Comparison of ENCODE assay signal across 14 mouse cellular contexts in genomic region chr17:56206276-56206884, GRCm38 (mm10). TPM values are rescaled to one million over a fixed set of nuclear protein-coding genes. Genes with fewer than 3 reads are reported as not detected.
DNase-seq lines count a peak whose midpoint lies in the region; ATAC-seq and TF ChIP-seq lines count a peak whose summit lies in the region.
"Had no signal": no experiment of that assay in that cellular context is flagged by ENCODE, and none has a peak within 500 bp of the region (broad histone marks: within the 10 kb centered on the region; RNA-seq: fewer than 3 reads in every experiment).

No protein-coding gene starts in this region.

- no peak overlapping the region for H3K4me2 ChIP-seq in intestine, postnatal 0 days (replicated peaks; ENCODE audit: low read depth)
- H3K4me2 ChIP-seq: embryonic facial prominence, embryonic 12.5 days; neural tube, embryonic 12.5 days had no signal

- H3K36me3 ChIP-seq in intestine, postnatal 0 days (ENCODE audit: control insufficient read depth, insufficient read depth), result peaks cover 85% of the 10 kb centered on the region

- intact Hi-C loops in gastrocnemius, adult 2 months (cut with DNase I), result no loop called here
- intact Hi-C loops in gastrocnemius, postnatal 14 days (cut with DNase I; ENCODE audit: low total_unique reads), result no loop called here

- H3K9me3 ChIP-seq in intestine, postnatal 0 days (ENCODE audit: control insufficient read depth), result no peaks in the 10 kb centered on the region
- H3K9me3 ChIP-seq: embryonic facial prominence, embryonic 12.5 days; neural tube, embryonic 12.5 days had no signal

- H3K27ac ChIP-seq in gastrocnemius, adult 2 months, result no peak overlapping the region
- H3K27ac ChIP-seq in intestine, postnatal 0 days (ENCODE audit: low read depth, low read length), result no peak overlapping the region
- H3K27ac ChIP-seq: embryonic facial prominence, embryonic 12.5 days; neural tube, embryonic 12.5 days had no signal

- H3K4me1 ChIP-seq in intestine, postnatal 0 days (replicated peaks; ENCODE audit: control insufficient read depth, insufficient read depth, low read length), result no peaks in the 10 kb centered on the region
- H3K4me1 ChIP-seq: embryonic facial prominence, embryonic 12.5 days; neural tube, embryonic 12.5 days had no signal

- 49% methylated on average over 10 of the region's 10 CpGs for whole genome bisulfite sequencing in intestine, postnatal 0 days

- H3K27me3 ChIP-seq in intestine, postnatal 0 days (replicated peaks; ENCODE audit: control insufficient read depth, insufficient read depth, low read length), result no peaks in the 10 kb centered on the region
- H3K27me3 ChIP-seq: embryonic facial prominence, embryonic 12.5 days; neural tube, embryonic 12.5 days had no signal

- peak; percentile 92 for ATAC-seq in intestine, postnatal 0 days
- ATAC-seq: midbrain, embryonic 16.5 days had no signal

- TF ChIP-seq CTCF in gastrocnemius, adult 2 months (IDR thresholded peaks at IDR 0.05), result no peak
- TF ChIP-seq CTCF in intestine, postnatal 0 days (IDR thresholded peaks at IDR 0.05; ENCODE audit: low read depth), result no peak

- H3K4me3 ChIP-seq in gastrocnemius, adult 2 months, result no peak overlapping the region
- H3K4me3 ChIP-seq in intestine, postnatal 0 days (ENCODE audit: low read depth, low read length), result no peak overlapping the region
- H3K4me3 ChIP-seq: embryonic facial prominence, embryonic 12.5 days; neural tube, embryonic 12.5 days had no signal

- H3K9ac ChIP-seq in intestine, postnatal 0 days (ENCODE audit: low read depth, low read length), result no peak overlapping the region
- H3K9ac ChIP-seq: embryonic facial prominence, embryonic 12.5 days; neural tube, embryonic 12.5 days had no signal

- peak; percentile 12 for DNase-seq in gastrocnemius, adult 2 months
- DNase-seq in gastrocnemius, postnatal 14 days, result no peak
- peak; percentile 91 to 94 for DNase-seq in lung, adult 18-20 months
- peak; percentile 77 to 90 for DNase-seq in lung, postnatal 4 days
- no peak for DNase-seq in layer of hippocampus, postnatal 10 days (ENCODE audit: low spot score in 2 of 2)
- no peak for DNase-seq in left cerebral cortex, adult 9 months (ENCODE audit: low spot score in 2 of 2)
- no peak for DNase-seq in layer of hippocampus, postnatal 36 days
- DNase-seq: adrenal gland, postnatal 25 days; cerebellum, postnatal 25 days; heart, postnatal 14 days had no signal

RNA-seq across cellular contexts. Expression of gene Dpp9, which starts 12.3 kb away (rescaled TPM):
- total RNA-seq in gastrocnemius, adult 2 months (2021), result 10 to 100 TPM; 34.0 to 43.2 TPM
- 10 to 100 TPM; 20.8 to 22.0 TPM for total RNA-seq in gastrocnemius, postnatal 14 days (2021)
- 10.6 and 12.0 TPM in 2 replicates for polyA plus RNA-seq in intestine, postnatal 0 days (2015; fragmentation: Nextera tagmentation; extraction: Ambion mirVana)
- 10 to 100 TPM; 44.5 to 45.6 TPM for total RNA-seq in layer of hippocampus, postnatal 10 days (2021)
- total RNA-seq in layer of hippocampus, postnatal 36 days (2021), result 10 to 100 TPM; 68.2 to 70.9 TPM

RNA-seq across cellular contexts. Expression of gene Mydgf, which starts 22.7 kb away (rescaled TPM):
- total RNA-seq in gastrocnemius, adult 2 months (2021), result 10 to 100 TPM; 17.0 to 17.7 TPM
- 10 to 100 TPM; 23.4 to 26.4 TPM for total RNA-seq in gastrocnemius, postnatal 14 days (2021)
- polyA plus RNA-seq in intestine, postnatal 0 days (2015; fragmentation: Nextera tagmentation; extraction: Ambion mirVana), result 83.5 and 90.5 TPM in 2 replicates
- 10 to 100 TPM; 48.3 to 53.7 TPM for total RNA-seq in layer of hippocampus, postnatal 10 days (2021)
- 10 to 100 TPM; 40.9 to 44.0 TPM for total RNA-seq in layer of hippocampus, postnatal 36 days (2021)

RNA-seq across cellular contexts. Expression of gene Tnfaip8l1, which starts 44.1 kb away (rescaled TPM):
- total RNA-seq in gastrocnemius, adult 2 months (2021), result under 1 TPM; 0.25 to 0.43 TPM
- total RNA-seq in gastrocnemius, postnatal 14 days (2021), result 1 to 10 TPM; 3.5 TPM
- 4.6 and 5.1 TPM in 2 replicates for polyA plus RNA-seq in intestine, postnatal 0 days (2015; fragmentation: Nextera tagmentation; extraction: Ambion mirVana)
- 1 to 10 TPM; 7.0 to 7.2 TPM for total RNA-seq in layer of hippocampus, postnatal 10 days (2021)
- 1 to 10 TPM; 5.3 to 7.3 TPM for total RNA-seq in layer of hippocampus, postnatal 36 days (2021)

RNA-seq across cellular contexts. Expression of gene Fem1a, which starts 50.2 kb away (rescaled TPM):
- total RNA-seq in gastrocnemius, adult 2 months (2021), result 100 to 1,000 TPM; 165 to 176 TPM
- total RNA-seq in gastrocnemius, postnatal 14 days (2021), result 100 to 1,000 TPM; 101 to 117 TPM
- polyA plus RNA-seq in intestine, postnatal 0 days (2015; fragmentation: Nextera tagmentation; extraction: Ambion mirVana), result 7.0 and 8.0 TPM in 2 replicates
- total RNA-seq in layer of hippocampus, postnatal 10 days (2021), result 10 to 100 TPM; 45.3 to 46.5 TPM
- 10 to 100 TPM; 34.3 to 35.7 TPM for total RNA-seq in layer of hippocampus, postnatal 36 days (2021)

Comparison
In these comparisons a context has a peak if more than half of its experiments do, and no peak if none do; other contexts are left out.
1. DNase-seq: peak in gastrocnemius, adult 2 months (single experiment), lung, adult 18-20 months (2 of 2) and lung, postnatal 4 days (2 of 2); none in gastrocnemius, postnatal 14 days (single experiment), layer of hippocampus, postnatal 10 days (0 of 2), left cerebral cortex, adult 9 months (0 of 2) and layer of hippocampus, postnatal 36 days (0 of 2).